Mouse (Mus musculus): ENCODE measurements around the gene Rap1gap.

The Rap1gap gene

DNA sequence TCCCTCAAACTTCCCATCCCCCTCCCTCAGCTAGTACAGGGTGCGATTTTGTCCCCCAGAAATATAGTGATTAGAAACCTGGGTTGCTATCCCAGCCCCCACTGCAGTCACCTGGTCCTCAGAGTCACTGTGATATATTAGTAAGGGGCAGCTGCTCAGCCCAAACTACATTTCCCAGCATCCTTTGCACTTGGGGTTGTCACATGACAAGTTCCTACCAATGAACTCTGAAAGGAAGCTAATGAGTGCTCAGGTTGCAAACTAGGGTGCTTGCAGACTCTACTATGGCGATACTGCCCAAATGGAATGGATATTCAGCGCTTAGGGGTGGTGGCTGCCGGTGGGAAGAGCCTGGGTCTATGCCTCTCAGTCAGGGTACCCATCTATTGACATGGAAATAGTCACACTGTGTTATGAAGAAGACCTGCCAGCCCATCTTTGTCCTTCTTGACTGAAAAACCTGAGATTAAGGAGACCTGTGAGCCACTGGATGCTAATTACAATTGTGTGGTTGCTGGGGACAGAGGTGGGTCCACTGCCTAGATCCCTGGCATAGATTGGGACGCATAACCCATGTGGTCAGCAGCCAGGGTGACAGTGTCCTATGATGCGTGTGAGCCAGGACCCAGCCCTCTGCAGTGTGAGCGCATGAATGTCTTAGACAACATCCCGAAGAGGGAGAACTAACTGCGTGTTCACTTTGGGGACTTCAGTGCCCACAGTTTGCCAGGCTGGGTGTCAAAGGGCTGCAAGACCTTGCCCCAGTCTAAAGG is 74.8 kb downstream of the Rap1gap start:
- DNase-seq (ENCODE audit: low read depth in 1 of 2, low spot score in 2 of 2): no peak

DNA sequence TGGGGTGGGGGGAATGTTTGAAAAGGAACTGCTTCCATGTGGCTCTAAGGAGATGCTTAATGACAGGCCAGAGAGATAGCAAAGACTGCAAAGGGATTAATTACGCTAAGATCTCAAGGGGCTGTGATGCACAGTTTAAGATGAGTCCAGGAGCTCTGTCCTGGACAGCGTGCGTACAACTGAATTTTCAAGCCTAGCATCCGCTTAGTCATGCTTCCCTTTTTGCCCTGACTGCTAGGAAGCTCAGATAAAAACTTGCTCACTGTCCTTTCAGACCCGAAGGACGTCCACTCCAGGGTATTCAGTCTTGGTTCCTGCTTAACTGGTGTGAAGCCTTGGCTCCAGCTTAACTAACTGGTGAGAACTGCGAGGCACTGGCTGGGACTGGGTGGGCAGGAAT is 75.8 kb downstream of the Rap1gap start:
- no peak for DNase-seq (ENCODE audit: low read depth in 1 of 2, low spot score in 2 of 2)

DNA sequence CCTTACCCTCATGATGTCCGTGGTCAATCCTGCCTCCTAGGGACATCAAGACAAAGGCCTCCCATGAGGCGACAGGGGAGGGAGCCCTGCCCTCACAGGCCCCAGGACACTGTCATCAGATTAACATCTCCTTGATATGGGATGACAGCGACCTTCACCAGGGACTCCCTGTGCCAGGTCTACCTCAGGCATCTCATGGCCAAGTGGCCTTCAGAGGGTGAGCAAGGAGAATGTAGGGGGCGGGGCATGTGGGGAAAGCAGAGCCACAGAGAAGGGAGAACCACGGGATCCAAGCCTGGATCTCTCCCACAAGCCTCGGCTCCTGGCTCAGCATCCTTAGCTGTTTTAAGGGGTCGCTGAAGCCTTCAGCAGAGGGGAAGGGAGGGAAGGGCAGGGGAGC is 79.3 kb downstream of the Rap1gap start:
- DNase-seq (ENCODE audit: low read depth in 1 of 2, low spot score in 2 of 2): no peak

DNA sequence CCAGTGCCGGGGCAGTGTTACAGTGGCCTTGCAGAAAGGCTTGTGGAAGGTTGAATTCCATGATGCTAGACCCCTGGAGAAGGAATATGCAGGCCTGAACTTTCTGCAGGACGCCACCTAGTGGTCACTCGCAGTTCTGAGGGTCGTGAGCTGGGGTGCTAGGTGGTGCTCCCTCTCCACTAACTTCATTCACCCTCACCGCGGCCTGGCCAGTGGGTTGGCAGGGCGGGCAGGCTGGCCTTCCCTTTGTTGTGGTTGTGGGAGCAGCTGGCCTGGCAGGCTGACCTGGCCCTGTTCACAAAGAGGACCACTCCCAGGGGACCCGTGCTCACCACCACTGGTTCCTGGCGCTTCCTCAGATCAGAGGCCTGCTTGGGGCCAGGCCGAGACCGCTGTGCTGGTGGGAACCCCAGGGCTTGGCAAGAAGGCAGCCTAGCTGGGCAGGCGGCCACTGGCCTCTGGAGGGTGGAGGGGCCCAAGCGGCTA is 80.0 kb downstream of the Rap1gap start:
- DNase-seq (ENCODE audit: low read depth in 1 of 2, low spot score in 2 of 2): no peak

DNA sequence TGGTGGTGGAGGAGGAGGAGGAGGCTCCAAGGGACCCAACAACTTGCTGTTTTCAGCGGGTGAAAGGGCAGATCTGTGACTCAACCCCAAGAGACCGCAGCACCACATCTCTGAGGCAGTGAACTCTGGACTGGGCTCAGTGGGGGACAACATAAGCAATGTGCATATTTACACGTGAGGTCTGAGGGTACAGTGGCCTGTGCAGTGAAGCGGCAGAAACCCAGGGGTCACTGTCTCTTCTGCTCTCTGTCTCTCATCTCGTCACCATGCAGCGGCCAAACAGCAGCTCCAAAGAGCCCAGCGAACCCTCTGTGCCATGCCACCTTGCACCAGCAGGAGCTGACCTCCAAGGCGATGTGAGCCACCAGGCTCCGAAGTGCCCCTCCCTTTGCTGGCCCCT is 82.6 kb downstream of the Rap1gap start:
- DNase-seq (ENCODE audit: low read depth in 1 of 2, low spot score in 2 of 2): no peak

DNA sequence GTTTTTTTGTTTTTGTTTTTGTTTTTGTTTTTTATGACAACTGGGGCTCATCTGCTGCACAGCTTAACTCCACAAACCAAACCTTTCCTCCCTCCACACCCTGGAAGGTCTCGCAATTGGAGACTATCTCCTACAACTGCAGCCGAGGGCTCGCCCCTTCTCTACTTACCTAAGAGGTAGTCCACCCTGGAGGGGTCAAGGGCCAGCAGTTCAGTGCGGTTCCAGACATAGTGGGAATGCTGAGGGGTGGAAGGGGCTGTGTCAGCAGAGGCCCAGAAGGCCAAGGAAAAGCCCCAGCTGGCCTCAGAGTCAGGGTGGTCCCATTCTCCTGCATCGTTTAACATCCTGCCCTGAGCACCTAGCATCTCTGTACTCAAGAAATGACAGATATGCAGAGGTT is 83.1 kb downstream of the Rap1gap start:
- no peak for DNase-seq (ENCODE audit: low read depth in 1 of 2, low spot score in 2 of 2)

DNA sequence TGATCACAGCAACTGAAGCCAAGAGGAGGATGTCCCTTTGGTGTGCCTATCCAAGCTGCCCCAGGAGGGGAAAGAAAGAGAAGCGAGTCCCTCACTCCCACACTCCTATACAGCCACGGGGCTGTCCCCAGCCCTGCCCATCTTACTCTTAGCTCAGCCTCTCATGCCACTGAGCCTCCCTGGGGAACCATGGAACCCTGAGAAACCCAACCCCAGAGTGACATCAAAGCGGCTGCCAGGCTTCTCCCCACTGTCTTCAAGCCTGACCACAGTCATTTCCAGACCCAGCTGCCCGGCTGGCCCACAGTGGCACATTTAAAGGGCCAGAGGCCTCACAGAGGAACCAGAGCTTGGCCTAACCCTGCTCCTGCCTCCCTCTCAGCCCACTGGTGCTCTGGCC is 84.2 kb downstream of the Rap1gap start:
- DNase-seq (ENCODE audit: low read depth in 1 of 2, low spot score in 2 of 2): no peak

DNA sequence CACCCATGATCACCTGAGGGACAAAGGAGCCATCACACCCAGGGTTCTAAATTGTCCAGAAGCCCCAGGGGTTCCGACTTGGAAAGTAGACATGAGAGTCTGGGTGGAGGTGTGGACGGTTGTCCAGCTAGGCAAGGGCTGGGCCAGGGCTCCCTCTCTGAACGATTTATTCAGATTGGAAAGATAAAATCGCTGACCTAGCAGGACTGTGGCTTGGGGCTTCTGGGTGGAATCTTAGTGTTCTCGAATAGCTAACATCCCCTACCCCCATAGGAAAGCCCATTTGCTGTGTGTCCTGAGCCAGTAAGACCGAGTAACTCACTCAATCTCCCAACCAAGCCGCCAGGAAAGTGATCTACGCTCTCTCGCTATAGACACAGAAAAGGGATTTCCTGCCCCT is 85.2 kb downstream of the Rap1gap start:
- DNase-seq (ENCODE audit: low read depth in 1 of 2, low spot score in 2 of 2): no peak

DNA sequence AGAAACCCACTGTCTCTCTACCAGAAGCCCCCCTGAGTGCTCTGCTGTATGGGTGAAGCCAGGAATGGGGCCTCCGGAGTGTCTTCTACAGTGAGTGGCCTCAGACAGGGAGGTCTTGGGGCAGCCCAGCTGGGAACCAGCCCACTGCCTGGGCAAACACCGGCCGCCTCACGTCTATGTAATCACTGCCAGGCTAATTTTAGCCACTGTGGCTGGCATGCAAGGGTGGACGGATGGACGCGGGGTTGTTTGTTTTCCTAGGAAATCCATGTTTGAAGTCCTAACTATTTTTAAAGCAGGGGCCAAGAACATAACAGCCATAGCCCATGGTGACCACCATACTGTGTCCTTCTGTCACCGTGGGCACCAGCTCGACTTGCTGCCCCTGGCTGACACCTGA is 85.6 kb downstream of the Rap1gap start:
- no peak for DNase-seq (ENCODE audit: low read depth in 1 of 2, low spot score in 2 of 2)

DNA sequence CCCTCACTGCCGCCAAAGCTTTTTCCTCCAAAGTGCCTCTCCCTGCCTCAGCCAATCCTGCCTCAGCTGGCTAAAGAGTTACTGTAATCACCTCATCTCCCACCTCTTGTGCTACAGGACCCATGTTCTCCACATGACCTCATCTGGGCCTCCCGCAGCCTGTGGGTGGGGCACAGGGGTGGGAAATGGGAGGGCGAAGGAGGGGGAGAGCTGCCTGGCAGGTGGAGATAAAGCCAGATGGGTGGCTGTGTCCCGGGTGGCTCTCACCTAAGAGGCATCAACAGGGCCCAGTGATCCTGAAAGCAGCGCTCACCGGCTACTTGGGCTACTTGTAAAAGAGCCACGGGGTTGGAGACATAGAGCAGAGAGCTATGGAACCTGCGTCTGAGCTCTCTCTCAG is 86.8 kb downstream of the Rap1gap start:
- no peak for DNase-seq (ENCODE audit: low read depth in 1 of 2, low spot score in 2 of 2)

DNA sequence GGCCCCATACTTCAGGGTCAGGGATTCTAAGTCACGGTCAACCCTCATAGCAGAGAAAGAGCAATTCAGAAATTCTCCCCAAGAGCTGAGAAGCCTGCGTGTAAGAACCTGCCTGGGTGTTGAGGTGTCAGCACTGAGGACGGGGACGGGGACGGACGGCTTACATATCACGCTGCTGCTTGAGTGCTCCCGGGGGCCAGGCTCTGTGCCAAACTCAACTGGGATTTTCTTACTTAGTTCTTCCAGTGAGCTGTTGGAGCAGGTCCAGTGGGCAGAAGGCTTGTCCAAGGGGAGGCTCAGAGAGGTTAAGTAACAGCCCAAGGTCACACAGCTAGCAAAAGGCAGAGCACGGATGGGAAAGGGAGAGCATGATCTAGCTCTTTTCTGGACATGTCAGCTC is 87.2 kb downstream of the Rap1gap start:
- no peak for DNase-seq (ENCODE audit: low read depth in 1 of 2, low spot score in 2 of 2)

DNA sequence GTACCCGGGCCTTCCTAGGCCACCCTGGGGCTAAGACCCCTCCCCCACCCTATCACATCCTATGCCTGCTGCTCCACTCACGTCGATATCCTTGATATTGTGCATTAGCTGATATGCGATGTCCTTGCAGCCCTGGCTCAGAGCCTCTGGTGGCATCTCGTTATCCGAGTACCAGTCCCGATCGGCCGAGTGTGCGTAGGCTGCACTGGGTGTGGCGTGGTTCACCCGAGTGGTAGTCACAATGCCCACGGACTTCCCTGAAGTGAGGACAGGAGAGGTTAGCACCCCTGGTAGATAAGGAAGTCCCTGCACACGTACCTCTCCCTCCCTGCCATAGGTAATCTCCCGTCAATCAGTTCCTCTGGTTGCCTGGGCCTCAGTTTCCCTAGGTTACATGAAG is 87.9 kb downstream of the Rap1gap start:
- DNase-seq (ENCODE audit: low read depth in 1 of 2, low spot score in 2 of 2): no peak

DNA sequence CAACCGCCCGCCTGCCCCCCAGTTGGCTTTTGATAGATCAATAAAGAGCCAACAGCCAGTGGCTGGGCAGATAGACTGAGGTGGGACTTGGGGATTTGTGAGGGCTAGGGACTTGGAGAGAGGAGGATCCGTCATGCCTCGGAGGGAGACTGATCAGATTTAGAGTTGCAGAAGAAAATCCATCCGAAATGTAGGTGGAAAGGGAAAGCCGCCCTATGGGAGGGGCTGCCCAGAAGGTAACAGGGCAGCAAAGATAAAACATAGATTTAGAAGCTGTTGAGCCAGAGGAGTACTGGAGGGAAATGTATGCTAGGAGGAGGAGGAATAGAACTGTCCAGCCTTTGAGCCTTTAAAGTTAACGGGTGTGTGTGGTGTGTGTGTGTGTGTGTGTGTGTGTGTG is 88.7 kb downstream of the Rap1gap start:
- no peak for DNase-seq (ENCODE audit: low read depth in 1 of 2, low spot score in 2 of 2)

DNA sequence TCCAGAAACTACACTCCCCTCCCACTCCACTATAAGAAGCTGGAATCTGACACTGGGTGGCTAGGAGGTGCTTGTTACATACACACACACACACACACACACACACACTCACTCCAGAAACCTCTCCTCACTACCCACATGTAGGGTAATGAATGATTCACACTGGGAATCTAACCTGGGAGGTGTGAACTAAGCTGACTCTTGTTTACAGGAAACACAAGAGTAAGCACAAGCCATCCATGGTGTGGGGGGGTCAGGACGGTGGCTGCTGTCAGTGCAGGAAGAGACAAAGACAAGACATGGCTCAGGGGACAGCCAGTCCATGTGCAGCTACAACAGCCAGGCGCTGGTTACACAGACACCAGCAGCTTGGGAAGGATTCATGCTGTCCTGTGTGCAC is 89.9 kb downstream of the Rap1gap start:
- DNase-seq (ENCODE audit: low read depth in 1 of 2, low spot score in 2 of 2): no peak

DNA sequence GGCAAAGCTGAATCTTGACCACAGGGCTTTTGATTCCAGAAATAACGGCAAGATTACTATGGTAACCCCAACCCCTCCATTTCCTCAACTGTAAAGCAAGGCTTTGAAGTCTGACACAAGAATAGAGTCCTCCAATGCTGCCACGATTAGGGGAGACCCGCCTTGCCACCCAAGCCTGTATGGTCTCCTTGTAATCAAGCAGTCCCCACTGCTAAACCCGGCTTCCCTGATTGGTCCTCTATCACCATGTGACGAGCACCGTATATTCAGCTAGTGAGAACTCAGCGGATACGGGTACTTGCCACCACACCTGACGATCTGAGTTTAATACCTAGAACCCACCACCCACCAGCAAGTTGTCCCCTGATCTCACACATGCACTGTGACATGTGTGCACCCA is 98.4 kb downstream of the Rap1gap start:
- DNase-seq (ENCODE audit: low read depth in 1 of 2, low spot score in 2 of 2): no peak

DNA sequence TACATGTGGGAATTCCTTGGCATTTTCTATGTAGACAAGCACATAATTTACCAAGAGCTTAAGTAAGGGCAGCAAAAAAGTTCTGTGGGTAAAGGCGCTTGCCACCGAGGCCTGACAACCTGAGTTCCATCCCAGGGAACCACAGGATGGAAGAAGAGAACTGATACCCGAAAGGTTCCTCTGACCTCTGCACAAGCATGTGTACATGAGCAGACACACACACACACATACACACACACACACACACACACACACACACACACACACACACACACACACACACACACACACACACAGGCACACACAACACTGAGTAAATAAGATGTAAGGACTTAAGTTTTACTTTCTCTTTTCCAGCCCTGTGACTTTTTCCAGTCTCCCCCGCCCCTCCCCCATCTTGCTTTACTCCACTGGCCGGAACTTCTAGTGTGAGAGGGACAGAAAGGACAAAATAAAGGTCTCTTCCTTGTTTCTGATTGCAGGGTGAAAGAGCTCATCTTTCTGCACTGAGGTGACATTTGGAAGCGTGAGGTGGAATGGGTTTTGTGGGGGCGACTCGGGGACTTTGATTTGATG is 99.5 kb downstream of the Rap1gap start:
- DNase-seq (ENCODE audit: low read depth in 1 of 2, low spot score in 2 of 2): no peak

DNA sequence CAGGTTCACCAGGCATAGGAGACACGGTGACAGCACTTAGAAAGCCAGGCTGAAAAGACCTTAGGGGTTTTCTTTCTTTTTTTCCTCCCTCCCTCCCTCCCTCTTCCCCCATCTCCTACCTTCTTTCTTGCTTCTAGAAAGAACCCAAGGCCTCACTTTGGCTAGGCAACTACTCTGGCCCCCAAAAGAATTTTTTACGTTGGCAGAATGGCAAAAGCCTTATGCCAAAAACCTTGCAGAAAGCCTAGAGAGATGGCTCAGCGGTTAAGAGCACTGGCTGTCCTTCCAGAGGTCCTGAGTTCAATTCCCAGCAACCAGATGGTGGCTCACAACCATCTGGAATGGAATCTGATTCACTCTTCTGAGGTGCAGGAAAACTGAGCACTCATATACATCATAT is 100.1 kb downstream of the Rap1gap start:
- DNase-seq (ENCODE audit: low read depth in 1 of 2, low spot score in 2 of 2): no peak

DNA sequence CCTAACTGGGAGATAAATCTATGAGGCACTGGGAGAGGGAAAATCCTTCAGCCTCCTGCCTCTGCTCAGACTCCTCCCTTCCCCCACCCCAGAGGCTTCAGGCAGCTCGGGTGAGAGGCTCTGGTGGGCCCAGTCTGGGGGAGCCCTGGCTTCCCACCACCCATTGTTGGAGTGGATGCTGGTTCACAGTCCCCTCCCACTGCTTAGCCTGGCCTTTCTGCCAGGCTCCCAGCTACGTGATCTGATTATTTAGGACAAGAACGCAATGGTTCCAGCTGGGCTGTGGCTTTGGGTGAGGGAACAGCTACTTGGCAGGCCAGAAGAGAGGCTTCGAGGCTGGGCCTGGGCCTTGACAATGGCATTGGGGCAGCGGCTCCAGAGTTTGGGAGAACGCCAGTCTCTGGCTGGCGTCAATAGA is 101.0 kb downstream of the Rap1gap start:
- DNase-seq (ENCODE audit: low read depth in 1 of 2, low spot score in 2 of 2): no peak

DNA sequence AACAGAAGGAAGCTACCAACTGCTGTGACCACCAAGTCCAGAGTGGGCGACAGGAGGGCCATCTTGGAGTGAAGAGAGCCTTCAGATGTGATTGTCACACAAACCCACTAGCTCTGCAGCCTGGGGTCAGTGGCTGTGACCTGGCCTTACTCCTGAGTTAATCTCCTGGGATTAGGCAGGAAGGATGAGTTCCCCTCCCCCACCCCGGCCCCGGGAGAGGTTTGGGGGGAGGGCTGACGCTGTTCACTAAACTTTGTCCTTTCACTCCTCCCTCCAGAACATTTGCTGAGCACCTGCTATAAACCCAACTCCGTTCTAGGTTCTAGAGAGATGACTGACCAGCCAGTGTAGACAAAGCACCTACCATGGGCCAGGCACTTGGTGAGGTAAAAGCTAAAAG is 101.8 kb downstream of the Rap1gap start:
- no peak for DNase-seq (ENCODE audit: low read depth in 1 of 2, low spot score in 2 of 2)

DNA sequence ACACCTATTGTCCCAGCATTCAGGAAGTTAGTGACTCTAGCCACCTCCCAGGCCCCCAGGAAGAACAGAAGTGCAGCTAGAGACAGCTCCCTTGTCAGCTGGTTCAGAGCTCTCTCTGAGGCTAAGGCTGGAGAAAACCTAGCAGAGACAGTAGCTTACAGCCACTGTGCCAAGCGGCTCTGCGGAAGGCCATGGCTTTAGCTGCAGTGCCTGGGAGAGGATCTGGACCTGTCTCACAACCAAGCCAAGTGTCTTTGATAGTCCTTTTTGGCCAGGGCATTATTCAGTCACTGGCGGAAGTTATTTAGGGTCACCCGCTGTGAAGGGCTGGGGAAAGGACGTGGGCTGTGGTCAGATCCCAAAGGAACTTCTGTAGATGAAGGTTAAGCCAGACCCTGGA is 103.9 kb downstream of the Rap1gap start:
- DNase-seq (ENCODE audit: low read depth in 1 of 2, low spot score in 2 of 2): no peak

DNA sequence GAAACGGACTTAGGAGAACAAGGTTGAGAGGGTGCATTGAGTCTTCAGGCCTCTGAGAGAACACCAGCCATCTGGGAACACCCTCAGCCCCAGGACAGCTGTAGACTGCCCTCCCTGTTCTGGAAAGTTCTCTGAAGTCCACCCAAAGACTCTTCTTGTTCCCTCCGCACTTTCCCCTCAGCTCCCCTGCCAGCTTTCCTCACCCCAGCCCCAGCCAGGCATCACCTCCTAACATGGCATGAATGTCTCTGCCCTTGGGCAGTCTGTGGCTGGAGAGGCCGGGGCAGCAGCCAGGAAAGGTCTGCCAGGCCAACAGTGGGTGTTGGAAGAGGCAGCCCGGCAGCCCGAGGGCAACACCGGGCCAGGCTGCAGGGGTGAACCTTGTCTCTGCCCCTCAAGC is 104.3 kb downstream of the Rap1gap start:
- no peak for DNase-seq (ENCODE audit: low read depth in 1 of 2, low spot score in 2 of 2)

DNA sequence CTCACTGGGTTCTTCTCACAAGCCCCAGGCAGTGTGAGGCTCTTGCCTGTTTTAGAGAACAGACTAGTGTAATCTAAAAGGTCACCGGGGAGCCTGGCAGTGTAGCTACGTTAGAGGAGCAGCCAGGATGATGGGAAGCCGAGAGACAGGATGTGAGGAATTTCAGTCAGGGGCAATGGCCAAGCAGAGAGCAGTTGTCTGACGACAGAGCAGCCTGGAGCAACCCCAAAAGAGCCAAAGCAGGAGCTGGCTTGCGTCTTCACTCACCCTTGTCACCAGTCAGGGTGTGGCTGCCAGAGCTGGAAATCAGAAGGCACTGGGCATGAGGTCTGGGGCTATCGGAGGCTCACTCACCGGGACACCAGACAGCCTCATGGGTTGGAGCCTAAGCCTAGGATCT is 105.1 kb downstream of the Rap1gap start:
- DNase-seq (ENCODE audit: low read depth in 1 of 2, low spot score in 2 of 2): no peak
